Mouse (Mus musculus): ENCODE results near the gene Itgb1bp1. TPM values are rescaled to one million over a fixed set of nuclear protein-coding genes. Genes with fewer than 3 reads are reported as not detected.

Itgb1bp1 gene
- total RNA-seq, 2 experiments from 2014 or later: 32.2 to 40.6 TPM

- ATAC-seq (replicated peaks; ENCODE audit: poor library complexity): peak; percentile 29
These were observed 81.3 kb downstream of the Itgb1bp1 start for GRCm38 (mm10) chr12:21204701-21205312.

GRCm38 (mm10) chr12:21201485-21202269 is 84.4 kb downstream of the Itgb1bp1 start:
- no peak for ATAC-seq (replicated peaks; ENCODE audit: poor library complexity)

- no peak for ATAC-seq (replicated peaks; ENCODE audit: poor library complexity)
These were observed 85.5 kb downstream of the Itgb1bp1 start for GRCm38 (mm10) chr12:21200613-21201012.

- no peak for ATAC-seq (replicated peaks; ENCODE audit: poor library complexity)
These were observed 89.7 kb downstream of the Itgb1bp1 start for GRCm38 (mm10) chr12:21196420-21196819.

- ATAC-seq (replicated peaks; ENCODE audit: poor library complexity): no peak
These were observed 90.6 kb downstream of the Itgb1bp1 start for GRCm38 (mm10) chr12:21195497-21195896.

GRCm38 (mm10) chr12:21191546-21191945 is 94.5 kb downstream of the Itgb1bp1 start:
- ATAC-seq (replicated peaks; ENCODE audit: poor library complexity): peak; percentile 55

Other genes with a start within 250 kb of the Itgb1bp1 start
- 138 and 156 TPM in 2 replicates for gene Cpsf3, start 893 bp downstream of the Itgb1bp1 start, total RNA-seq (2015)
- 94.2 and 109 TPM in 2 replicates for gene Cpsf3, start 893 bp downstream of the Itgb1bp1 start, total RNA-seq (2017)
- 37.2 and 40.1 TPM in 2 replicates for gene Iah1, start 30.1 kb upstream of the Itgb1bp1 start, total RNA-seq (2015)
- 29.4 and 36.3 TPM in 2 replicates for gene Iah1, start 30.1 kb upstream of the Itgb1bp1 start, total RNA-seq (2017)
- gene Adam17, start 87.3 kb upstream of the Itgb1bp1 start, total RNA-seq (2015): 38.1 and 39.0 TPM in 2 replicates
- gene Adam17, start 87.3 kb upstream of the Itgb1bp1 start, total RNA-seq (2017): 48.1 and 53.6 TPM in 2 replicates
- 333 and 362 TPM in 2 replicates for gene Ywhaq, start 131.4 kb upstream of the Itgb1bp1 start, total RNA-seq (2015)
- gene Ywhaq, start 131.4 kb upstream of the Itgb1bp1 start, total RNA-seq (2017): 169 and 171 TPM in 2 replicates